Mouse (Mus musculus) embryo, embryonic 11.5 days (tissue): ENCODE measurements around the gene Mta3.
"Not testable (repeated sequence)": the region's sequence is repeated elsewhere in the genome, so short reads cannot be mapped to it uniquely, and the experiment has no call there.

Source experiments
- DNase-seq: peaks from one replicate; pipeline ENCODE4 v3.0.0-alpha.2; 2012; ENCODE audit warnings: low read depth, low spot score

The Mta3 gene

DNA sequence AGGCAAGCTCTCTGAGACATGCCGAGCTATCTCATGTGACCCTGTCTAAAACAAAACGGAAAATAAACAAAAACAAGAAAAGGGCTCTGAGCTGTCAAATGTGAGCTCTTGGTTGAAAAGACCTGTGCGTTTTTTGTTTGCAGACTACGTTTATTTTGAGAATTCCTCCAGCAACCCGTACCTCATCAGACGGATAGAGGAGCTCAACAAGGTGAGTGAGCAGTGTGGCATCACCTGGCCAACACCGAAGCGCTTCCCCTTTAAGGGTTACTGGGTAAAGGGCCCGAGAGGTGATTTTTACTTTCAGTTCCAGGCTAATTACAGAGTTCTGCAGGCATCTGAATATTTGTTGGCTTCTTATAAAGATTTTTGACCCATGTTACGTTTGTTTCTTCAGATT is 2.3 kb downstream of the Mta3 start:
- DNase-seq: no peak

DNA sequence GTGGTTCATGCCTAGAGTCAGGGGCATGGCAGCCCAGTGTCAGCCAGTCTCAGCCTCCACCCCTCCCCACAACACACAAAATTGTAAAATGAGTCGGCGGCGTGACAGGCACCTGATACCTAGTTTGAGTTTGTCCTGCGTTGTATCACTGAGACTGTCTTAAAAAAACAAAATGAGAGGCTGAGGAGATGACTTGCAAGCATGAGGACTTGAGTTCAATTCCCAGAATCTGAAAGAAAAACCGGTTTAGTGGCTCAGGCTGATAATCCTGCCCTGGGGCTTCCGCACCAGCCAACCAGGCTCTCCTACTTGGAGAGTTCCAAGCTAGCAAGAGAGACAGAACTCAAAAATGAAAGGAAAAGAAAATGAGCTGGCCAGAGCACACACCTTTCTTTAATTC is 2.9 kb downstream of the Mta3 start:
- DNase-seq: no peak

DNA sequence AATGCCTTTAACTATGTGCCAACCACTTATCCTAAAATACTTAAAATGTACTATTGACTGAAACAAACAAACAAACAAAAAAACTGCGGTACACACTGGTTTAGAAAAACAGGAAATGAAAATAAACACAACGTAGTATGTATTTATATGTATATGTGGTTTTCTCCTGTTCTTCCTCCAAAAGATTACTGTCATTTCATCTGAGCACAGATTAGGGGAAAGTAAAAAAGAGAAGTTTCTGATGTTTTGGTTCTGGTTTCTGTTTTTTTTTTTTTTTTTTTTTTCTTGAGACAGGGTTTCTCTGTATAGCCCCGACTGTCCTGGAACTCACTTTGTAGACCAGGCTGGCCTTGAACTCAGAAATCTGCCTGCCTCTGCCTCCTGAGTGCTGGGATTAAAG is 3.6 kb downstream of the Mta3 start:
- not testable (repeated sequence) for DNase-seq

DNA sequence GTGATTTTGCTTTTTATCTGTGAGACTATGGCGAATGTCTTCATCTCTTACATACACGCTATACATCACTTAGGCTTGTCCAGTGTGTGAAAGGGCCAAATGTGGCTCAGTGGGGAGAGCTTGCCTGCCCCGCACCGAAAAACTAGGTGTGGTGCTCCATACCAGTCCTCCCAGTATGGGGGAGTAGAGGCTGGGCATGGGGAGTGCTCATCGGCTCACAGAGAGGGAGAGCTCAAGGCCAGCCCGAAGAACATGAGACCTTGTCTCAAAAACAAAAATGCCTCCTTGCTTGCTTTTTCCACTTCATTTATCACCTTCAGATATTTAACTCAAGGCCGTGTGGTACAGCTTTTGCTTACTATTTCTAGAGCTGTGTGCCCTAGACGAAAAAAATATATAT is 4.7 kb downstream of the Mta3 start:
- DNase-seq: no peak

GRCm38 (mm10) chr17:83712341-83712740 is 6.4 kb downstream of the Mta3 start:
- DNase-seq: no peak

DNA sequence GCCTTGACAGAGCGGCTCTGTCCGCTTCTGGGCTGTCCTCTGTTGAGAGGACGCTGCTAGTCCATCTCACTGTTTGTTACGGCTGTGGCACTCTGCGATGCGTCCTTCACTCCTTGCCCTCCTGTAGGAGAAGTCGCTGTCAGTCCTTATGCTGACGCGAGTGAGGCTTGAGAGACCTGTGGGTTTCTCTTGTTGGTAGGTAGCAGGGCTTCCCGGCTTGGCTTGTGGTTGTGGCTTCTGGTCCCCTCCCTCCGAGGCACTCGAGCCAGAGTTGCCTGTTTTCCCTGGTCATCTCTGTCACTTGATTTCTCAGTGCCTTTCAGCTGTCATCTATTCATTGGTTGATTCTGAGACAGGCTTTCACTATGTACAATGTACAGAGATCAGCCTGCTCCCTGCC is 14.5 kb downstream of the Mta3 start:
- no peak for DNase-seq

DNA sequence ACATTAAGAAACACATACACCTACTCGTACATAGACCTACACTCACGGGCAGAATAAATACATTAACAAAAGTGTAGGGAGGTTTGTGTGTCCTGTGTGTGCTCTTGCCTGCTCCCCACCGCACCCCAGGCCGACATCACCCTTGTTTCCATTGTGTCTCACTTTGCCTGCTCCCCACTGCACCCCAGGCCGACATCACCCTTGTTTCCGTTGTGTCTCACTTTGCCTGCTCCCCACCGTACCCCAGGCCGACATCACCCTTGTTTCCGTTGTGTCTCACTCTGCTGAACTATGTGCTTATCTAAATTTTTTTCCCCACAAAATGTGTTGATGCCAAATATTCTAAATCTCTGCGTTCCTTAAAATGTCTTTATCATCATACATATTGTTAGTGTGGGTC is 15.2 kb downstream of the Mta3 start:
- no peak for DNase-seq

- DNase-seq: no peak
Observed at GRCm38 (mm10) chr17:83723064-83723463, 17.1 kb downstream of the Mta3 start.

GRCm38 (mm10) chr17:83726496-83726895 is 20.5 kb downstream of the Mta3 start:
- DNase-seq: no peak

DNA sequence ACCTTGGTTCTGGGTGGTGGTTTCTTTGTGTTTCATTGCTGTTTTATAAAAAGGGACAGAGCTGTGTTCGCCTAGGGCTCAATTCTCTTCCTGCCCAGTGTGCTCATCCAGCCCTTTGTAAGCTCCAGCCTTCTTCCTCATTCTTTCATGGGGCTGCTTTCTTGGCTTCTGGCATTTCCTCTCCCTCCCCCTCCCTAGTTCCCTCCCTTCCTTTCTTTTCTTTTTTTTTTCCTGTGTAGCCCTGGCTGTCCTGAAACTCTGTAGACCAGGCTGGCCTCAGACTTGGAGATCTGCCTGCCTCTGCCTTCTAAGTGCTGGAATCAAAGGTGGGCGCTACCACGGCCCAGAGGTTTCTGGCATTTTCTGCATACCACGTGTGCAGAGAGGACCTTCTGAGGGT is 21.7 kb downstream of the Mta3 start:
- DNase-seq: no peak

DNA sequence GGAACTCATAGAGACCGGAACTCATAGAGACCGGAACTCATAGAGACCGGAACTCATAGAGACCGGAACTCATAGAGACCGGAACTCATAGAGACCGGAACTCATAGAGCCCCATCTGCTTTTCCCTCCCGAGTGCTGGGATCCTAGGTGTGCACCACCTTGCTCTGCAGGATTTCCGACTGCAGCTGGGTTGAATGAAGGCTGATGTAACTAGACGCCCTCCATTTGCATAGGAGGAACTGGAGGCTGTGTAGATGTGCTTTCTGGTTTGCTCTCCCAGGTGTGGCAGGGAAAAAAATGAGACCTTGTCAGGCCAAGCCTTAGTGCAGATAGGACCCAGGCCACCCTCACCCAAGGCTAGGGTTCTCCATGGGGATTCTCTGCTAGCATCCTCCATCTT is 23.1 kb downstream of the Mta3 start:
- DNase-seq: no peak

GRCm38 (mm10) chr17:83730123-83730522 is 24.2 kb downstream of the Mta3 start:
- no peak for DNase-seq

DNA sequence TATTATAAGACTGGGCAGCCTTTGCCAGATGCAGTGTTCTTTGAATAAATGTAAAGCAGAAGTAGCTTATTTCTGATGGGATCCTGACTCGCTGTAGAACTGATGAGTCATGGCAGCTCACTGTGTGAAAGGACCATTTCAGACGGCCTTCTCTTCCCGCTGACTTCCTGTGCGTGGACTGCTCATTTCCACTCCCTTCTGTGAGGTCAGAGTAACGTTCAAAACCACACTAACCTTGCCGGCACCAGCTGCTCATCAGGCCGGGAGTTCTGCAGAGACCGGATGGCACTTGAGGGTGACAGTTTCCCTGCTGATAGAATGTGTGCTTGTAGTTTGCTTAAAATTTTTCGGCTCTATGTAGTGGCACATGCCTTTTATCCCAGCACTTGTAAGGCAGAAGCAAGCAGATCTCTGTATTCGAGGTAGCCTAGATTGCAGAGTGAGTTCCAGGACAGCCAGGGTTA is 26.2 kb downstream of the Mta3 start:
- DNase-seq: peak; percentile 11

DNA sequence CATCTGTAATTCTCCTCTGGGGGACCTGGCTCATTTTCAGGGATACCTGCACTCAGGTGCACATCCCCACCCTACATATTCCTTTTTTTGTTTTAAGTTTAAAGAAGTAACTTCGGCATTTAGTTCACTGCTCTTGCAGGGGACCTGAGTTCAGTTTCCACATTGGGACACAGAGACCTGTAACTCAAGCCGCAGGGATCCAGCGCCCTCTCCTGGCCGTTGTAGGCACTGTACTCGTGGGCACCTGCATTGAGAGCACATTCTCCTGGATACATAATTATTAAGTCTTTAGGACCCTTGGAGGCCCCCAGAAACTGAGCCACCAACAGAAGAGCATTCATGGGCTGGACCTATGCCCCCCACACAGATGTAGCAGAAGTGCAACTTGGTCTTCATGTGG is 26.8 kb downstream of the Mta3 start:
- DNase-seq: peak; percentile 47

GRCm38 (mm10) chr17:83736701-83737100 is 30.7 kb downstream of the Mta3 start:
- DNase-seq: no peak

DNA sequence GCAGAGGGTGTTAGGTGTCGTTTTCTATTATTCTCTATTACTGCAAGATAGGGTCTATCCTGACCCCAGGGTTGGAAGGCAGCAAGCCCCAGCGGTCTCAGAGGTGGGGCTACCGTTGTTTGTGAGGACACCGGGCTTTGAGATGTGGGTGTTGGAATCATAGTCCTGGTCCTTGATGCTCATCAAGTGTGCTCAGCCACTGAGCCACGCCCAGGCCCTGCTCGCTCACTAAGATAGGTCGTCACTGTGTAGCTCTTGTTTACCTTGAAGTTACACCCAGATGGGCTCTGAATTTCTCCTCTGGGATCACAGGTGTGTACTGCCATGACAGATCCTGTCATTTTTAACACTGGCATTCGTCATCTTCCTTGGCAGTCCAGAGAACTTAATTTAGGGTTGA is 31.8 kb downstream of the Mta3 start:
- DNase-seq: no peak

GRCm38 (mm10) chr17:83740135-83740676 is 34.2 kb downstream of the Mta3 start:
- no peak for DNase-seq

DNA sequence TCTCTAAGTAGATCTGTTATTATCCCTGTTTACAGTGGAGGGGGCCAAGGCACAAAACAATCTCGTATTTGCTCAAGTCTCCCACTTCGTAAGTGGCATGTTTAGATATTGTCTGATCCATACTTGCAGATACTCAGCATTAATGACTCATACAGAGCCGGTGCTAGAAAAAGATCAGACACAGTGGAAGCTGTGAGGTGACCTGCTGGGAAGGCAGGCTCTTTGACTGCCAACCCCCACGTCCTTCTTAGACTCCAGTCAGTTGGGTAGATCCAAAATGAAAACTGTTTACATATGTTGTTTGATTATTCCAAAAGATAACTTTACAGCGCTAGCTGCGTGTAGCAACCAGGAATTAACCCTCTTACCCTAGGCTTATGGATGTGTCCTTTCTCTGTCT is 35.3 kb downstream of the Mta3 start:
- DNase-seq: no peak

- no peak for DNase-seq
Observed at GRCm38 (mm10) chr17:83744231-83744824, 38.4 kb downstream of the Mta3 start.

- no peak for DNase-seq
Observed at GRCm38 (mm10) chr17:83747405-83748160, 41.6 kb downstream of the Mta3 start.

DNA sequence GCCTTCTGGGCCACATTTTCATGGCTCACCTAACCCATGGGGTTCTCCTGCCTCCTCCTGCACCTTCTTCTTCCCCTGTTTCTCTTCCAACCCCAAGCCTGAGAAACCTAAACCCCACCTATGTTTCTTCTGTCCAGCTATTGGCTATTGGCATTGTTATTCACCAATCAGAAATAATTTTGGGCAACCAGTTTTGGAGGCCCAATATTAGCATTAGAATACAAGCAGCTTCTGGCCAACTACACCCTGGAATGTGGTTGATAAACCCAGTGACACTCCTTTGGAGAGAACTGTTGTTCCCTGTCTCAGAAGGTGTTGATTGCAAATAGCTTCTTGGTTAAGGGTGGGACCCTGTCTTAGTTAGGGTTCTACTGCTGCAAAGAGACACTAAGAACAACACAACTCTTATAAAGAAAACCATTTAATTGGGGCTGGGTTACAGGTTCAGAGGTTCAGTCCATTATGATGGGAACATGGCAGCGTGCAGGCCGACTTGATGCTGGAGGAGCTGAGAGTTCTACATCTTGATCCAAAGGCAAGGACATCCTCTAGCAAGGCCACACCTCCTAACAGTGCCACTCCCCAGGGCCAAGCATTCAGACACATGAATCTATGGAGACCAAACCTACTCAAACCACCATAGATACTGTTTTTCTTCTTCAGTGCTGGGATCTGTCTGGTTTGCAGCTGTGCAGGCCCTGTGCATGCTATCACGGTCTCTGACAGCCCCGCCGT is 44.4 kb downstream of the Mta3 start:
- no peak for DNase-seq

GRCm38 (mm10) chr17:83753112-83753899 is 47.3 kb downstream of the Mta3 start:
- DNase-seq: no peak
